Mouse (Mus musculus): ENCODE data around the gene Vmn1r71. TPM values are rescaled to one million over a fixed set of nuclear protein-coding genes. Genes with fewer than 3 reads are reported as not detected.
"Not testable (repeated sequence)": the region's sequence is repeated elsewhere in the genome, so short reads cannot be mapped to it uniquely, and the experiment has no call there.

Vmn1r71 gene
- total RNA-seq (2014; rRNA removed) (not detected in 2 replicates), polyA plus RNA-seq (2015; fragmentation: Nextera tagmentation; extraction: Ambion mirVana) (not detected in 2 replicates)

DNA sequence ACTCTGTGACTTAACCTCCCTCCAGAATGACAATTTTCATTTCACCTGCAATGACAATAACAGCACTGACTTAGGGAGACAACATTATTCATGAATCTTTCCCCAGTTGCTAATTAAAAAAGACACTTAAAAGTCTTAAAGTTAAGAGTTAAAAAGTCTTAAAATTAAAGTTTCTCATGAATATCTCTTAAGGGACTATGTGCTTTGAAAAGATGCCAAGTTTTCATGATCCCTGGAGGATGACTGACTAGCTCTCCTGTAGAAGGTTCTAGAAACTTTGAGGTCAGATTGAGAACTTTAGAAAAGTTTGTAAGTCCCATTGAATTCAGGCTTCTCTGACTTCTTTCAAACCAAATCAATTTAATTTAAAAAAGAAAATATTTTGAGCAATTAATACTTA is at the start of gene Vmn1r71:
Gene Vmn1r71 (minus strand): TSS at position 101 of the 400 bp plus-strand sequence.
- no peak within 1 kb of the TSS for H3K4me2 ChIP-seq (ENCODE audit: low read depth)
- DNase-seq (no peak), ATAC-seq (no peak)
- no peaks in the 10 kb centered on the region for H3K36me3 ChIP-seq (ENCODE audit: insufficient read depth)
- H3K27ac ChIP-seq (ENCODE audit: low read depth, low read length): no peak within 1 kb of the TSS
- no peak within 1 kb of the TSS for H3K9ac ChIP-seq
- no peaks in the 10 kb centered on the region for H3K4me1 ChIP-seq (ENCODE audit: insufficient read depth)
- H3K4me3 ChIP-seq (ENCODE audit: low read depth, low read length): no peak within 1 kb of the TSS
- 0 out of 2 replicates have a peak, but pooled peaks cover 12% of the 10 kb centered on the region for H3K9me3 ChIP-seq (ENCODE audit: low read length)
- H3K27me3 ChIP-seq (ENCODE audit: insufficient read depth, low read length): no peaks in the 10 kb centered on the region
- TF ChIP-seq CTCF (IDR thresholded peaks at IDR 0.05; ENCODE audit: low read depth): no peak

DNA sequence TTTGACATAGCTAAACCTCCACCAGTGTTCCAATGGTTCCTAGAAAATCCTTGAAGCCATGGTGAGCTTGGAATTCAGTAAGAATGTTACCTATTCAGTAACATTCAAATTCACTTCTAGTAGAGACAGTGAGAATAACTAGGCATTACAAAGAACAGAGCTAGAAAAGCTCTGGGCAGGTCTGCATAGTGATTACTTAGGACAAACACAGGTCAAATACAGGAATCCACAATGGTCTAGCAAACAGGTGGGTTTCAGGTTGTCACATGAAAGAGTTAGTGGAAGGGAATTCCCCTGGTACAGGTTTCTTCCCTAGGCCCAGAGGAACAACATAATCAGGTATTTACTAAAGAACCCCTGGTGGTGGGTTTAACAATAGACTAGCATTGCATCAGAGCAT is 3.4 kb upstream of the Vmn1r71 start:
- H3K27me3 ChIP-seq (ENCODE audit: insufficient read depth, low read length); H3K27ac ChIP-seq (ENCODE audit: low read depth, low read length); H3K9me3 ChIP-seq (ENCODE audit: low read length); H3K4me1 ChIP-seq (ENCODE audit: insufficient read depth); H3K4me3 ChIP-seq (ENCODE audit: low read depth, low read length); DNase-seq; H3K9ac ChIP-seq; H3K36me3 ChIP-seq (ENCODE audit: insufficient read depth); H3K4me2 ChIP-seq (ENCODE audit: low read depth); ATAC-seq: not testable (repeated sequence)

Other genes starting within 250 kb of the Vmn1r71 start
- gene Vmn1r68, start 195.9 kb downstream of the Vmn1r71 start, total RNA-seq (2014; rRNA removed): not detected in 2 replicates
- gene Vmn1r68, start 195.9 kb downstream of the Vmn1r71 start, polyA plus RNA-seq (2015; fragmentation: Nextera tagmentation; extraction: Ambion mirVana): not detected in 2 replicates
- not detected in 2 replicates for gene Vmn1r69, start 140.7 kb downstream of the Vmn1r71 start, total RNA-seq (2014; rRNA removed)
- not detected in 2 replicates for gene Vmn1r69, start 140.7 kb downstream of the Vmn1r71 start, polyA plus RNA-seq (2015; fragmentation: Nextera tagmentation; extraction: Ambion mirVana)
- gene Vmn1r70, start 122.8 kb downstream of the Vmn1r71 start, total RNA-seq (2014; rRNA removed): not detected in 2 replicates
- not detected in 2 replicates for gene Vmn1r70, start 122.8 kb downstream of the Vmn1r71 start, polyA plus RNA-seq (2015; fragmentation: Nextera tagmentation; extraction: Ambion mirVana)
- not detected in 2 replicates for gene Nlrp4b, start 66.6 kb downstream of the Vmn1r71 start, total RNA-seq (2014; rRNA removed)
- not detected in 2 replicates for gene Nlrp4b, start 66.6 kb downstream of the Vmn1r71 start, polyA plus RNA-seq (2015; fragmentation: Nextera tagmentation; extraction: Ambion mirVana)
- not detected in 2 replicates for gene Zscan4b, start 150.7 kb upstream of the Vmn1r71 start, total RNA-seq (2014; rRNA removed)
- not detected in 2 replicates for gene Zscan4b, start 150.7 kb upstream of the Vmn1r71 start, polyA plus RNA-seq (2015; fragmentation: Nextera tagmentation; extraction: Ambion mirVana)